Mouse (Mus musculus): ENCODE data around the gene Dennd4c.
A peak's percentile ranks its signal among the peaks of the same experiment; 100 is the strongest.

Dennd4c gene

GRCm38 (mm10) chr4:86748336-86749291 lies at the start of gene Dennd4c:
TSS of gene Dennd4c (plus strand) at chr4:86748555.
- DNase-seq = peak; percentile 93

DNA sequence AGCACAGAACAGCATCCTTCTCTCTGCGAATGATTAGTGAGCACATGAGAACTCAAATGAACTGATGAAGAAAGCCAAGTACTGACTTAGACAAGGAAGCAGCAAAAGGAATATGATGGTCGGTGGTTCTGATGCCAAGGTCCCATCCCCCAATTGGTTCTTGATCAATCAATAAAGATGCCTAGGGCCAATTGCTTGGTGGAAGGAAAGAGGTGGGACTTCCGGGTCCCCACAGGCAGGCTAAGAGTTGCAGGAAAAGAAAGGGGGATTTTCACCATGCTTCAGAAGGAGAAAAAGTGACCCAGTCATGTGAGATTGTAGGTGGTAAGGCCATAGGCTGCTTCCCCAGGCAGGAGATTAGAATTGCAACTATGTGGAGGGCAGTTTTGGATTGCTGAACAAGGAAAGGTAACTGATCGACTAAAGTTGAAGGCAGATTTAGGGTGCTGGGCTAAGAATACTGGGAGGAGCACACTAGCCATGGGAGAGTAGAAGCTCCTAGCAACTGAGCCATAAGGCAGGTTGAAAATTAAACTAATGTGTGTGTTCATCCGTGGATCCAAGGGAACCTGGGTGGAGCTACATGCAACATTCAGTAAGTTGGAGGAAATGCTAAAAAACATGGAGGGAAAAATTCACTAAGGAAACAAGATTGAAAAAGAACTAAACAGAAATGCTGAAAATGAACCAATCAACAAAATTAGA lies 49.0 kb upstream of the Dennd4c start:
- DNase-seq = no peak

- no peak for DNase-seq
Measured at GRCm38 (mm10) chr4:86708801-86709200, 39.6 kb upstream of the Dennd4c start.

- no peak for DNase-seq
Measured at GRCm38 (mm10) chr4:86710034-86710650, 38.2 kb upstream of the Dennd4c start.

GRCm38 (mm10) chr4:86710666-86711215 lies 37.6 kb upstream of the Dennd4c start:
- DNase-seq = no peak

GRCm38 (mm10) chr4:86712751-86713195 lies 35.6 kb upstream of the Dennd4c start:
- no peak for DNase-seq

- no peak for DNase-seq
Measured at GRCm38 (mm10) chr4:86713518-86713917, 34.8 kb upstream of the Dennd4c start.

DNA sequence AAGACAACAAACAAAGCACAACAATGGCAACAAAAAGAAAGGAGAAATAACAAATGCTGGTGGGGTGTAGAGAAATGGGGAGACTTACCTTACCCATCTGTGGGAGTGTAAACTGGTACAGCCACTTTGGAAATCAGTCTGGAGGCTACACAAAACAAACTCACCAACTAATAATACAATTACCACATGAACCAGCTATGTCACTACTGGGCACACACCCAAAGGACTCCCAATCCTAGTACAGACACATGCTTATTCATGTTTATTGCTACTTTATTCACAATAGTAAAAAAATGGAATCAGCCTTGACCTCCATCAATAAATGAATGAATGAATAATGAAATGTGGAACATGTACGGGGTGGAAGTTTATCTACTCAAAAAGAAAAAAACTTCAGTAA lies 33.0 kb upstream of the Dennd4c start:
- no peak for DNase-seq

DNA sequence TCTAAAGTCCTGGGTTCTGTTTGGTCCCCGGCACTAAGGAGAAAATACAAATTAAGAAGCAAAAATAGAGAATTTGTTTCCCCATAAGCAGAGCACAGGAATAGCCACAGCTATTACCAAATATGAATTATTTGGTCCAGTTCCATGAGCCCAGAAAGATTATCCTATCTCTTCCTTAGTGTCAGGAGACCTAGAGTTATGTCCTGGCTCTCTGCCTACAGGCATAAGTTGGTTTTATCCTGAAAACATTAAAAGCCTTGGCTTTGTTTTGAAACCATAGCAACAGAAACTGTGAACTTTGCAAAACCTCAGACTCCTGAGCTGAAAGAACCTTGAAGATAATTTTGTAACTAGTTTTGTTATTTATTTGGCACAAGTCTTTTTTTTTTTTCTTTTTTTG lies 31.2 kb upstream of the Dennd4c start:
- no peak for DNase-seq

- DNase-seq = no peak
Measured at GRCm38 (mm10) chr4:86718878-86719577, 29.3 kb upstream of the Dennd4c start.

- DNase-seq = no peak
Measured at GRCm38 (mm10) chr4:86721856-86722358, 26.4 kb upstream of the Dennd4c start.

DNA sequence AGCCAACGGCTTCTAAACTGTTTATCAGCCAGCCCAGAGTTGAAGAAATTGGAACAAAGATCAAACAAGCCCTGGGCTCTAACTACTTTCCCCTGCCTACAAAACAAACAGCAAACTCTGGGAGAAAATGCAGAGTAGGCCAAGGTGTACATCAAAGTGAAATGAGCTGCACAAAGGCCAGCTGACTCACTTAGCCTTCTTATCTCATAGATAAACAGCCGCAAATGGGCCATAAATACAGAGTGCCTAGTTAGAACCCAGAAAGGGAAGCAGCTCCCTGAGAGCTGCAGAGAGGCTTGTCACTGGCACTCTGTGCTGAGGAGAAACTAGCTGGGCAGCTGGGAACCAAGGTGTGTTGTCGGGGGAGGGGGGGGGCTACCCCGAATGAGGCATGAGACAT lies 23.2 kb upstream of the Dennd4c start:
- no peak for DNase-seq

DNA sequence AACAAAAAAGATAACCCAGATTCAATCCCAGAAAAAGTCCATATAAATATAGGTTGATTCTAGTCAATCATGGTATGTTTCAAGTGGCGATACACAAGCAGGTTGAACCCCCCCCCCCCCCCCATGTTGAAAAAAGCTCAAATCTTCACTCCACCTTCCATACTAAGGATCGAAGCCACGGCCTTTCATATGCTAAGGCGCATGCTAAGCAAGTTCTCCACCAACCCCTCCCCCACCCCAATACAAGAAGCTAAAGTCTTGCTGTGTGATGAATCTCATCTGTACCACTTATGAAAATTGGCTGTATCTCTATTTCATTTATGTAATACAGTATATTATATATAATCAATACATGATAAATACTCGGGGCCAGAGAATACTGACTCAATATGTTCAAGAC lies 22.2 kb upstream of the Dennd4c start:
- DNase-seq = no peak

DNA sequence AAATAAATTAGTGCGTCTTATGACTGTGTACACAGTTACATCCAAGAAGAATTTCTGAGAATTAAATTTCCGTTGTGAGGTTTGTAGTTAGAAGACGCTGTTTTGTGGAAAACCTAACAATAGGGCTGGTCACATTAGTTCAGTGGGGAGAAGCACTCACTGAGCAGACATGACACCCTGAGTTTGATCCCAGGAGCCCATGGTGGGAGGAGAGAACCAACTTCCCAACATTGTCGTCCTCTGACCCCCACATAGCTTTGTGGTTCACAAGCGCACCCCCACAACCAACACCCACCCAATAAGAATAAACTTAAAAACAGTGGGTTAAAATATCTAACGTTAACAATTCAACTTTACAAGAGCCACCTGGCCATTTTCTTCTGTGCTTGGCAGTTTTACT lies 18.5 kb upstream of the Dennd4c start:
- no peak for DNase-seq

GRCm38 (mm10) chr4:86734088-86734841 lies 14.1 kb upstream of the Dennd4c start:
- DNase-seq = no peak

GRCm38 (mm10) chr4:86739308-86739993 lies 8.9 kb upstream of the Dennd4c start:
- DNase-seq = no peak

DNA sequence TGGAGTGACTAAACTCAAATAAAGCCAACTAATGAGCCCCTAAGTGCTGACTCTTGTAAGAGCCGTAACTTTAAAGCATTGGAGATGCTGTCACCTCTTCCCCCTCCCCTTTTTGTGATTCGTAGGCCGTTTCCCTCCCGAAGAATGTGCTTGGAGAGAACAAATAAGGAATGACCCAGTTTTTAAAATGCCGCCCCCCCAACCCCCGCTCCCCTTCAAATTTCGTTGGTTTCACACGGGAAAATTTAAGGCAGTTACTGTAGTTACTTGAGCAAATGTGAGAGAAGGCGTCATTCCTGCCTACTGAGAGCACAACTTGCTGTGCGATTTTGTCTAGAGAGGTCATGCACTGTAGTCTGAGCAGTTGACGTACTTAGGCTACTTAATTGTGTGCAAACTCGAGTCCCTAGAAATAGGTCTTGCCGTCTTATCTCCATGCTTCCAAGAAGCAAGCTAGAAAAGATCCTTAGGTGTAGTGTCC lies 1.0 kb downstream of the Dennd4c start:
- no peak for DNase-seq

DNA sequence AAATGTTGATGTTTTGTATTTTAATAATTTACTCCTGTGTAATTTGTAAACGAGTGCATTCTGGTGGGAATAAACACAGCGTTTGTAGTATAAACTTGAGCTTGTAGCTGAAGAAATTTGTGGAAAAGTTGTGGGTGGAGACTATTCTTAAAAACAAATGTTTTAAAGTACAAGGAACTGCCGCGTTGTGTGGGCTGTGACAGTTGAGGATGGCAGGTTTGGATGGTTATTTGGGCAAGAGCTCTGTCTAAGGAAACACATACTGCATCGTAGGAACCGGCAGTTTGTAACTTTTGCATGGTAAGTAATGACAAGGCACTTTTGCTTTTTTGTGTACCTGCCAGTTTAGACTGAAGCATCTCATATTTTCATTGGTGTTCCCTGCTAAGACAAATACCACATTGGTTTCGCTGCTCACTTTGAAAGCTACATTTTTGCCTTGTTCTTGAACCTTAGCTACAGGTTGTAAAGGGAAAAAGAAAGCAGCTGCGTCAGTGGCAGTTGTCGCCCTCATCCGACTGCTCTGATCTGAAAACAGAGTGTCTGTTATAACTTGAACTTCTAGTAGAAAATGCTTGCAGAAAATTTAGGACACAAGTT lies 2.1 kb downstream of the Dennd4c start:
- DNase-seq = no peak

- DNase-seq = no peak
Measured at GRCm38 (mm10) chr4:86764307-86764706, 16.0 kb downstream of the Dennd4c start.

DNA sequence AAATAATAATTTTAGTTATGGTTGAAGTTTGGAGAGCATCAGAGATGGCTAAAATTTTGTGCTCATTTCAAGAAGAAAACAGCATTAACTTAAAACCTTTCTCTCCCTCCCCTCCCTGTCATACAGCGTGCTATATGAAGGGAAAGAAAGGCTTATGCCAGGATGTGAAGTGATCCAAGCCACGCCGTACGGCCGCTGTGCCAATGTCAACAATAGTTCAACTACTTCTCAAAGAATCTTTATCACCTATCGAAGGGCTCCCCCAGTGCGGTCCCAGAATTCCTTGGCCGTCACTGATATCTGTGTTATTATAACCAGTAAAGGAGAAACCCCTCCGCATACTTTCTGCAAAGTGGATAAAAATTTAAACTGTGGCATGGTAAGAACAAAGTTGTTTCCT lies 29.2 kb downstream of the Dennd4c start:
- DNase-seq = no peak
